In the genomic region with DNA sequence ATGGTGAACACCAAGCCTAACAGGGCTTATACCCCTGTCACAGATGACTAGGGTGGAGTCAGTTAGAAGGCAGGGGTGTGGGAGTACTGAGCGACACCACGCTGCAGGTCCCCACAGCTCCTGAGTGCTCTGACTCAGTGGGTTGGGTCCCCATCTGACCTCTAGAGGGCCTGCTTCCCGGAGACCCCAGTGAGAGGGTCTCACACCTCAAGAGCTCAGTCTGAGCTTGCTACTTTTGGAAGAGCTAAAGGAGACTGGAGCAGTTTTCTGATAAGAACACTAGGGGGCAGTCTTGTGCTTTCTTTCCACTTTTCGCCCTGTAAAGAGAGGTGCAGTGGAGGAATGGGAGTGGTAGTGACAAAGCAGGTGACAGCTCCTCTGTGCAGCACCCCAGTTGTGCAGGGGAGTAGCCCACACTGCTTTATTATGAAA, we compare ENCODE assay signal across 8 mouse cellular contexts. TPM values are rescaled to one million over a fixed set of nuclear protein-coding genes. Genes with fewer than 3 reads are reported as not detected.
DNase-seq lines count a peak whose midpoint lies in the region; ATAC-seq and TF ChIP-seq lines count a peak whose summit lies in the region.

No protein-coding gene starts in this region.

- H3K27ac ChIP-seq in heart, embryonic 11.5 days (ENCODE audit: low read depth, low read length), result no peak overlapping the region
- no peak overlapping the region for H3K27ac ChIP-seq in ES-Bruce4 (ENCODE audit: insufficient read depth, low read length)
- H3K27ac ChIP-seq in heart, embryonic 16.5 days (ENCODE audit: low read length), result no peak overlapping the region
- no peak overlapping the region for H3K27ac ChIP-seq in liver, adult 2 months (replicated peaks; ENCODE audit: insufficient read depth, low read depth, low read length)

- no peak for TF ChIP-seq POLR2A in ES-Bruce4 (IDR thresholded peaks at IDR 0.05; ENCODE audit: insufficient read depth, low read length)
- TF ChIP-seq POLR2A in liver, adult 2 months (IDR thresholded peaks at IDR 0.05; ENCODE audit: extremely low read depth, insufficient read depth, low read length), result no peak

- no peak overlapping the region for H3K4me3 ChIP-seq in heart, embryonic 11.5 days (ENCODE audit: low read depth, low read length)
- no peak overlapping the region for H3K4me3 ChIP-seq in ES-Bruce4 (ENCODE audit: low read depth, low read length)
- H3K4me3 ChIP-seq in heart, embryonic 16.5 days (ENCODE audit: low read length), result no peak overlapping the region
- no peak overlapping the region for H3K4me3 ChIP-seq in liver, adult 2 months (ENCODE audit: insufficient read depth, low read depth, low read length)

- no peak overlapping the region for H3K9ac ChIP-seq in heart, embryonic 11.5 days (ENCODE audit: low read depth, low read length)
- no peak overlapping the region for H3K9ac ChIP-seq in ES-Bruce4 (ENCODE audit: low read depth, poor library complexity, severe bottlenecking)
- no peak overlapping the region for H3K9ac ChIP-seq in heart, embryonic 16.5 days (ENCODE audit: low read length)
- no peak overlapping the region for H3K9ac ChIP-seq in liver, adult 2 months (ENCODE audit: low read depth, low read length)

- no peak overlapping the region for H3K4me2 ChIP-seq in heart, embryonic 11.5 days
- no peak overlapping the region for H3K4me2 ChIP-seq in heart, embryonic 16.5 days (ENCODE audit: low read depth, low read length)

- H3K4me1 ChIP-seq in heart, embryonic 11.5 days (ENCODE audit: control insufficient read depth, insufficient read depth, low read length), result no peaks in the 10 kb centered on the region
- H3K4me1 ChIP-seq in ES-Bruce4 (ENCODE audit: control insufficient read depth, insufficient read depth, low read length), result no peaks in the 10 kb centered on the region
- H3K4me1 ChIP-seq in heart, embryonic 16.5 days (ENCODE audit: control insufficient read depth, insufficient read depth, low read length), result no peaks in the 10 kb centered on the region; the same call in 1 of the 2 replicates
- no peaks in the 10 kb centered on the region for H3K4me1 ChIP-seq in liver, adult 2 months (ENCODE audit: control insufficient read depth, insufficient read depth, low read length)

- peak; percentile 23 for TF ChIP-seq CTCF in ES-Bruce4 (IDR thresholded peaks at IDR 0.05; ENCODE audit: low read depth, low read length)
- peak; percentile 41 for TF ChIP-seq CTCF in liver, adult 2 months (IDR thresholded peaks at IDR 0.05; ENCODE audit: low read depth, low read length)

- no peak for DNase-seq in heart, adult 9 months (ENCODE audit: low spot score in 2 of 2)
- peak; percentile 78 to 85 for DNase-seq in cerebellum, postnatal 10 days
- DNase-seq in liver, adult 2 months (ENCODE audit: extremely low read depth, low read depth, low spot score), result peak; percentile 30
- DNase-seq in naive thymus-derived CD4-positive, alpha-beta T cell, adult 2 months (ENCODE audit: low read depth), result peak; percentile 78
- DNase-seq in gastrocnemius, adult 8-10 months (ENCODE audit: low spot score in 2 of 2), result no peak

- no peaks in the 10 kb centered on the region for H3K36me3 ChIP-seq in heart, embryonic 11.5 days (ENCODE audit: control insufficient read depth, insufficient read depth, low read length)
- no peaks in the 10 kb centered on the region for H3K36me3 ChIP-seq in ES-Bruce4 (ENCODE audit: control insufficient read depth, insufficient read depth, low read length, poor library complexity, severe bottlenecking)
- no peaks in the 10 kb centered on the region for H3K36me3 ChIP-seq in heart, embryonic 16.5 days (ENCODE audit: control insufficient read depth, insufficient read depth)
- no peaks in the 10 kb centered on the region for H3K36me3 ChIP-seq in liver, adult 2 months (ENCODE audit: control insufficient read depth, insufficient read depth, low read length)

- no peaks in the 10 kb centered on the region for H3K9me3 ChIP-seq in heart, embryonic 11.5 days (replicated peaks; ENCODE audit: control insufficient read depth, low read length)
- H3K9me3 ChIP-seq in ES-Bruce4 (replicated peaks; ENCODE audit: control insufficient read depth, insufficient read depth, low read length, poor library complexity, severe bottlenecking), result no peaks in the 10 kb centered on the region
- no peaks in the 10 kb centered on the region for H3K9me3 ChIP-seq in heart, embryonic 16.5 days (replicated peaks; ENCODE audit: control insufficient read depth, low read length)

- 9% methylated on average over 4 of the region's 4 CpGs for WGBS in heart, embryonic 11.5 days (ENCODE audit: insufficient replicate concordance)
- 12% methylated on average over 4 of the region's 4 CpGs for WGBS in heart, embryonic 16.5 days
- 15% methylated on average over 4 of the region's 4 CpGs for WGBS in liver, adult 2 months

- no peaks in the 10 kb centered on the region for H3K79me2 ChIP-seq in liver, adult 2 months (ENCODE audit: control insufficient read depth, insufficient read depth, low read length)

- ATAC-seq in heart, embryonic 11.5 days (replicated peaks; ENCODE audit: insufficient number of reproducible peaks, low FRiP score, low TSS enrichment), result 0 out of 2 replicates have a peak, but pooled peaks have one; percentile 40
- peak; percentile 70 for ATAC-seq in heart, embryonic 16.5 days (replicated peaks; ENCODE audit: extremely low read depth, insufficient read depth, low FRiP score)

- H3K27me3 ChIP-seq in heart, embryonic 11.5 days (ENCODE audit: control insufficient read depth, insufficient read depth, low read length), result peaks cover 2% of the 10 kb centered on the region; the same call in 1 of the 2 replicates
- H3K27me3 ChIP-seq in ES-Bruce4 (ENCODE audit: control insufficient read depth, insufficient read depth, low read length, poor library complexity, severe bottlenecking), result no peaks in the 10 kb centered on the region
- no peaks in the 10 kb centered on the region for H3K27me3 ChIP-seq in heart, embryonic 16.5 days (ENCODE audit: control insufficient read depth, insufficient read depth, low read length)
- no peaks in the 10 kb centered on the region for H3K27me3 ChIP-seq in liver, adult 2 months (ENCODE audit: control insufficient read depth, insufficient read depth, low read length)

- TF ChIP-seq EP300 in ES-Bruce4 (IDR thresholded peaks at IDR 0.05; ENCODE audit: insufficient read depth, low read depth, low read length), result no peak

RNA-seq across cellular contexts. Expression of a gene that starts 30.9 kb away (rescaled TPM):
- 3.4 and 7.1 TPM in 2 replicates for polyA plus RNA-seq in heart, embryonic 11.5 days (2014; fragmentation: Nextera tagmentation; extraction: Ambion mirVana)
- polyA plus RNA-seq in ES-Bruce4 (2011; ENCODE audit: insufficient read depth, insufficient read length, low read depth, missing spikeins), result 4.0 and 5.9 TPM in 2 replicates
- polyA plus RNA-seq in heart, embryonic 16.5 days (2015; fragmentation: Nextera tagmentation; extraction: Ambion mirVana), result 6.9 and 8.0 TPM in 2 replicates
- 6.0 and 10.5 TPM in 2 replicates for total RNA-seq in liver, adult 2 months (2014; rRNA removed)
- polyA plus RNA-seq in liver, adult 2 months (2012; rRNA removed), result 22.2 and 22.6 TPM in 2 replicates
- 10 to 100 TPM; 20.9 to 25.5 (median 22.8) TPM for total RNA-seq in gastrocnemius, adult 8-10 months (2022)

RNA-seq across cellular contexts. Expression of a gene that starts 54.2 kb away (rescaled TPM):
- 0.59 and 0.63 TPM in 2 replicates for polyA plus RNA-seq in heart, embryonic 11.5 days (2014; fragmentation: Nextera tagmentation; extraction: Ambion mirVana)
- polyA plus RNA-seq in ES-Bruce4 (2011; ENCODE audit: insufficient read depth, insufficient read length, low read depth, missing spikeins), result not detected in 2 replicates
- polyA plus RNA-seq in heart, embryonic 16.5 days (2015; fragmentation: Nextera tagmentation; extraction: Ambion mirVana), result not detected in 2 replicates
- not detected in 2 replicates for total RNA-seq in liver, adult 2 months (2014; rRNA removed)
- polyA plus RNA-seq in liver, adult 2 months (2012; rRNA removed), result not detected in 2 replicates
- total RNA-seq in gastrocnemius, adult 8-10 months (2022), result not detected

Comparison
In these comparisons a context has a peak if more than half of its experiments do, and no peak if none do; other contexts are left out.
1. DNase-seq: peak in cerebellum, postnatal 10 days (2 of 2), liver, adult 2 months (single experiment) and naive thymus-derived CD4-positive, alpha-beta T cell, adult 2 months (single experiment); none in heart, adult 9 months (0 of 2) and gastrocnemius, adult 8-10 months (0 of 2).